Mouse (Mus musculus) adipocyte (in vitro differentiated cells): Measurements from ENCODE around the gene Zdhhc14.
A peak's percentile ranks its signal among the peaks of the same experiment; 100 is the strongest.

Experiments used
- DNase-seq: peaks from one replicate; pipeline ENCODE4 v3.0.0-alpha.2; 2016; ENCODE audit warnings: low spot score

The Zdhhc14 gene

GRCm38 (mm10) chr17:5668981-5669380 is 176.6 kb downstream of the Zdhhc14 start:
- DNase-seq: no peak

- no peak for DNase-seq
Observed at GRCm38 (mm10) chr17:5675951-5676350, 183.6 kb downstream of the Zdhhc14 start.

DNA sequence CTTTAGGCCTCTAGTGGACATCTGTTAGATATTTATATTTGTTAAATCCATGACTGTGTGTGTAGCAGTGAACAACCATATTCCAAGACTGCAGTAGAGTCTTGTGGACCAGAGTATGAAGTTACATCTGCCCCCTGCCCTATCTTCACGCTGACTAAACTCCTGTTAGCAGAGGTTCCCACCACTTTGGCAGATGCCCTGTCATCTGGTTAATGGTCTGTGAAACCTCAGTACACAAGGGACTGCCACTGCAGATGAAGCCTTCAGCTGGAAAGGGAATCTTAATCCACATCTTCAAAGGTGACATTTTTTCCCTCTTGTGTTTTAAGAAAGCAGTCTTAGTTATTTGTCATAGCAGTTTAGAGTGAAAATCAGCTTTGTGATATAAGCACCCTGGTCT is 187.0 kb downstream of the Zdhhc14 start:
- DNase-seq: no peak

GRCm38 (mm10) chr17:5685324-5685723 is 193.0 kb downstream of the Zdhhc14 start:
- DNase-seq: no peak

DNA sequence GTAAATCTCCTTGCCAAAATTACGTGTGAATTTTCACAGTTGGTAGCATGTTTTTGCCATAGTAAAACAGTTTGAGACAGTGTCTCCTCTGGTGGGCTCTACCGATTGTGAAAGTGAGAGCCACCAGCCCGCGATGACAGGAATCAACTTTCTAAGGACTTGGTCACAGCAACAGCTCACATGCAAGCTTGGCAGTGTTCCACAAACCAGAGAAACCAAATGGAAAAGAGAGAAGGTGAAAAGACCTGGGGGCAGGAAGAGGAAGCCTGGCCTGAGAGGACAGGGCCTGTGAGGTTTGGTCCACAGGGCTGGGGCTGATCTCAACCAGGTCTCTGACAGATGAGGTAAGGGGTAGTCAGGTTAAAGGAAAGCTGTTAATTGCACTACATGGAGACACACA is 195.5 kb downstream of the Zdhhc14 start:
- DNase-seq: no peak

GRCm38 (mm10) chr17:5688222-5688621 is 195.9 kb downstream of the Zdhhc14 start:
- DNase-seq: no peak

DNA sequence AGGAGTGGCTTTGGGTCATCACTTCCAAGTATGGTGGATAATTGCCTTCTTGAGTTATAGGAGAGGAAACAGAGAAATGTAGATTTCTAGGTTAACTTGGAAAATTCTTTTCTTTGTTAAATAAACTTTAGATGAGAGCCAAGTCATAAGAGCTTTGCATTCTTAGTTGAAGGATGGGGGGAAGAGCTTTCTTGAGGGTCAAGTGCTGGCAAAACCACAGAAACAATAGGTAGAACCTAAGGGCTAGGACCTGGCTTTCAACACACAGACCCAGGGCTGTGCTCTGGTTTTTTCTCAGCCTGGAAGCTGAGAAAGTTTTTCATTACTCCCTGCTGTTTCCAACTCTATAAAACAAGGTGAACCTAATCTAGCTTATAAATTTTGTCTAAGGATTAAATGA is 196.3 kb downstream of the Zdhhc14 start:
- DNase-seq: no peak

DNA sequence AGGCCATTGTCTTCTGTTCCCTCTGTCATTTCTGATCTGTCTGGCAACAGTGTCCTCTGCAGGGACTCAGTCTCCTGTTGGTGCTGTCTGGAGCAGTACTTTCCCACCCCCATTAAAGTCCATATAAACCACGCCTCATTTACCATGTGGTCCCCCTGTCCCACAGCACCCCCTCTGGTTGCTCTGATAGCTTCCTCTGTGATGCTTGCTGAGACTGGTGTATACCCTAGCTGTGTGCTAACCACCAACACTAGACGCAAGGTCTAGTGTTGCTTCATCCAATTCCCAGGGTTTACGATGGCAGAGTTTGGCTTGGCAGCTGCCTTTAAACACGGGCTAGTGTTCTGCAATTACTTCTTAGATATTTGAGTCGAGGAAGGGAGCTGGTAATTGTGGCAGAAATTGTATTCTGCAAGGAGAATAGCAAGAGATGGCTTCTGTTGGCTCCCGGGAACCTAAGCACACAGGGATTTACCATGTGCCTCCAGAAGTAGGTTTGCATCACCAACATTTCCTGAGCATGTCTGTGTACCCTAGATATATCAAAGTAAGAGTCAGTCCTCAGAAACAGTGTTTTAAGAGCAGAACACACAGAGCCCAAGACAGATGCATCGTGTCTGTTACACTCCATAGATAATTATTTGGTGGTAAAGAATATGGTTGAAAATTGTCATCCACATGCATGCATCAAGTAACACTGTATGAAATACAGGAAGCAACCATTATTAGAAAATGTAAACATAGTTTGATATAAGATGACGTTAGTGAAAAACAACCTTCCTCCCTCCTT is 198.6 kb downstream of the Zdhhc14 start:
- DNase-seq: peak; percentile 60

- DNase-seq: no peak
Observed at GRCm38 (mm10) chr17:5692661-5693060, 200.3 kb downstream of the Zdhhc14 start.

GRCm38 (mm10) chr17:5693256-5693655 is 200.9 kb downstream of the Zdhhc14 start:
- no peak for DNase-seq

- peak; percentile 87 for DNase-seq
Observed at GRCm38 (mm10) chr17:5698447-5699096, 206.2 kb downstream of the Zdhhc14 start.

DNA sequence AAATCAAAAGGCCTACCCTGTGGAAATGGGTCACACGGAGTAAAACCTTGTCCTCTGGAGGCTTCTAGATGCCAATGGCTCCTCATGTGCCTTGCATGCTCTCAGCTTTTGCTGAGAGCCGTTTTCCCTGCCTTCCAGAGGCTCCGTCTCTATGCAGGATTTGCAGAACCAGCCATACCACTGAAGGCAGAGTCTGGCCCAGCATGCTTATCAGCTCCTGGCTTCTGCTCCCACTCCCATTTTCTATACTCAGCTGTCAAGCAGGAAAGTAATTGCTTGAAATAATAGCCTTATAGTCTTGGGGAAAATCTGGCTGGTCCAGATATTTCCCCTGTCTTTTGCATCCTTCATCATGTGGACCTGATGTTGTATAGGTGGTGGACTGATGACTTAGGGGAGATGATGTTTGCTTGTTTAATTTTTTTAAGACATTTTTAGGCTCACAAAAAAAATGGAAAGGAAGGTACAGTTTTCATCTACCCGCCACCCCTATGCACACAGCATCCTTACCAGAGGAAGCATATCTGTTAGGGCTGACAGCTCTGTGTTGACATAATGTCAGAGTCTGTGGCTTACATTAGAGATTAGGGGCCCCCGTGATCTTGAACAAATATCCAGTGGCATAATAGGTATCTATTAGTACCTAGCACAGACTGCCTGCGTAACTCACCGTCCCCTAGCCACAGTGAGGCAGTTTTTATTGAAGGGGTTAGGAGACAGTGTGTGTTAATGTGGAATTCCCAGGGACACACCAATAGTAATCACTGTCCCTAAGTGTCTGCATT is 218.2 kb downstream of the Zdhhc14 start:
- DNase-seq: no peak

DNA sequence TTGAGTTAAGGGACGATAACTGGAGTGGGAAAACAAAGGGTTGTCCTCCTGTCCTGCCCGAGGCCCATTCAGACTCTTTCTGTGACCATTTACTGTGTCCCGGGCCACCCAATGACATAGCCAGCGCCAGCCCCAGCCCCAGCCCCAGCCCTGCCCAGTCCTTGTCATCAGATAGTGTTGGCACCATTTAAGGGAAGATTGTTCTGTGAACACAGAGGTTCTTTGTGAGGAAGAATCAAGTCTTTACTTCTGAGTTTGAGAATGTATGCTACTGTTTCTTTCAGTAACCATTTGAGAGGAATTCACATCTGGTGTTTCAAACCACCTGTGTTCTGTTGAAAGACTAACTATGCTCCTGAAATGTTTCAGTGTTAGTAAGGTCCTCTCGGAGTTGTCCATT is 219.5 kb downstream of the Zdhhc14 start:
- DNase-seq: no peak

- DNase-seq: no peak
Observed at GRCm38 (mm10) chr17:5713141-5713540, 220.8 kb downstream of the Zdhhc14 start.

GRCm38 (mm10) chr17:5716912-5717311 is 224.6 kb downstream of the Zdhhc14 start:
- no peak for DNase-seq

- no peak for DNase-seq
Observed at GRCm38 (mm10) chr17:5718768-5719387, 226.5 kb downstream of the Zdhhc14 start.

DNA sequence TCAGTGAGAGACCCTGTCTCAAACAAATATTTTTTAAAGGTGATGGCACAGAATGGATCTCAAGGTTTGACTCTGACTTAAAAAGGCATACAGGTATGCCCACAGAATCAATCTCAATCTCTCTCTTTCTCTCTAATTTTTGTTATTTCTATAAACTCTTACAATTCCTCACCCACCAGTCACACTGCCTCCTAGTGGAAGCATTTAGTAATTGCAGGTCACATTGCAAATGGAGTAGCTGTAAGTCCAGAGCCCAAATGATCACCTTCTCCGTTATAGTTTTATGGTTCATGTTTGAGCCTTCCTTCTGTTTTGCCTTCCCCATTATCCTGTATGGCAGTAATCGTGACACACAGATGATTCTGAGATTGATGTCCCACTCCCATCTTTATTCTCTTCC is 230.4 kb downstream of the Zdhhc14 start:
- DNase-seq: no peak

DNA sequence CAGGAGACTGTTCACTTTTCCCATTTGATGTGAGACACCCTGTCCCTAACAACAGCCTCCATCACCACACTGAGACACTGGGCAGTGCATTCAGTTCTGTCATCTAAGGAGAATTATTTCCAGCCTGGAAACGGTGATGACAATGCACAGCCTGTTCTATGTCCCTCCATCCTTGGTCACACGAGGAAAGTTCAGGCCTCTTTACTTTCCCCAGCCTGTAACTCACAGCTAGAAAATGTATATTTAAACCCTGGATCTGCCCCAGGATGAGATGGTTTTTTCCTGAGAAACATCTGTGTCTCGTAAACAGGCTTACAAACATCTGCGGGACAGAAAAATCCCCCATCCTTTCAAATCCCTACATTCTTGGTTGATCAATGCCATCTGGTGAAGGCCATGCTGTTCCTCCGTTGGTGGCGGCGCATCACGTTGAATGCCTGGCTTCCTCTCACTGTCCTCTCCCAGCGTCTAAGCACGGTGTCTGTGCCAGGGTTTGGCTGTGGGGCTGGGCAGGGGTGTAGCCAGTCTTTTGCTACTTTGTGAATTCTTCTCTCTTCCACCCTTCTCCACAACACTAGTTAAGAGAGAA is 231.3 kb downstream of the Zdhhc14 start:
- peak; percentile 13 for DNase-seq

GRCm38 (mm10) chr17:5729587-5730125 is 237.3 kb downstream of the Zdhhc14 start:
- no peak for DNase-seq

- DNase-seq: no peak
Observed at GRCm38 (mm10) chr17:5730538-5730937, 238.2 kb downstream of the Zdhhc14 start.

- peak; percentile 16 for DNase-seq
Observed at GRCm38 (mm10) chr17:5733400-5733799, 241.0 kb downstream of the Zdhhc14 start.

GRCm38 (mm10) chr17:5741061-5741460 is 248.7 kb downstream of the Zdhhc14 start:
- DNase-seq: no peak
